Mouse (Mus musculus) CH12.LX (cell line): ENCODE results near the gene Isca2. TPM values are rescaled to one million over a fixed set of nuclear protein-coding genes. Genes with fewer than 3 reads are reported as not detected.

ENCODE experiments used
- DNase-seq: peaks from one replicate; pipeline ENCODE4 v3.0.0-alpha.2; 2013; ENCODE audit errors: extremely low read depth
- H3K27ac ChIP-seq: 2 replicates; pipeline ENCODE4 v1.5.1; 2012; ENCODE audit warnings: low read depth, mild to moderate bottlenecking, control low read depth, moderate library complexity; ENCODE audit not compliant: insufficient read depth
- H3K27me3 ChIP-seq: replicated peaks from 2 replicates; pipeline ENCODE3; 2012; ENCODE audit warnings: inconsistent platforms
- H3K36me3 ChIP-seq, 2 experiments: replicated peaks in 1 of 2; 2 replicates each; pipeline versions ENCODE3 to v1.6.1; 2012; ENCODE audit warnings: inconsistent platforms in 1 of 2, low read length in 1 of 2, mild to moderate bottlenecking in 1 of 2, mixed read lengths in 1 of 2, moderate library complexity in 1 of 2; ENCODE audit not compliant: control insufficient read depth in 1 of 2, insufficient read depth in 1 of 2
- H3K4me1 ChIP-seq, 2 experiments: 2 replicates each; pipeline ENCODE4 v1.6.1; 2012; ENCODE audit warnings: inconsistent platforms in 1 of 2, moderate library complexity in 1 of 2; ENCODE audit not compliant: insufficient read depth in 2 of 2, control insufficient read depth in 1 of 2
- H3K4me2 ChIP-seq: 2 replicates; pipeline ENCODE4 v1.6.1; 2012; ENCODE audit warnings: low read depth, mild to moderate bottlenecking, control low read depth; ENCODE audit not compliant: poor library complexity, insufficient read depth, severe bottlenecking
- H3K4me3 ChIP-seq, 3 experiments: fragments of 150-350 bp in 1 of 3; sonication (generic) in 1 of 3; replicated peaks in 1 of 3; 2 replicates each; pipeline versions ENCODE3 to v1.5.1; 2011 to 2012; ENCODE audit warnings: low read depth in 2 of 3, low read length in 2 of 3, mild to moderate bottlenecking in 2 of 3, moderate library complexity in 2 of 3, control low read depth in 1 of 3, improper control_type of control experiment in 1 of 3, inconsistent platforms in 1 of 3, mixed read lengths in 1 of 3; ENCODE audit not compliant: poor library complexity in 1 of 3
- H3K79me2 ChIP-seq: replicated peaks from 2 replicates; pipeline ENCODE4 v1.6.1; 2012; ENCODE audit warnings: mild to moderate bottlenecking, moderate library complexity; ENCODE audit not compliant: control insufficient read depth, poor library complexity, insufficient read depth, severe bottlenecking; ENCODE audit errors: extremely low read depth
- H3K9ac ChIP-seq: 2 replicates; pipeline ENCODE4 v1.6.1; 2012; ENCODE audit warnings: low read depth, mild to moderate bottlenecking, control low read depth, moderate library complexity; ENCODE audit not compliant: insufficient read depth
- H3K9me3 ChIP-seq: replicated peaks from 2 replicates; pipeline ENCODE3; 2012; ENCODE audit warnings: low read length, inconsistent platforms, mixed read lengths
- BHLHE40 ChIP-seq: IDR thresholded peaks from 2 replicates; pipeline ENCODE4 v1.6.1; 2011; ENCODE audit warnings: mild to moderate bottlenecking, low read depth, low read length, improper control_type of control experiment
- CHD1 ChIP-seq: IDR thresholded peaks from 2 replicates; pipeline ENCODE4 v1.6.1; 2012; ENCODE audit warnings: low read depth, low read length, improper control_type of control experiment, inconsistent platforms
- CHD2 ChIP-seq: IDR thresholded peaks from 2 replicates; pipeline ENCODE4 v1.6.1; 2011; ENCODE audit warnings: low read length, improper control_type of control experiment
- CTCF ChIP-seq, 2 experiments: IDR thresholded peaks in 1 of 2; conservative IDR thresholded peaks in 1 of 2; 2 replicates each; pipeline ENCODE4 v1.5.1; 2011 to 2012; ENCODE audit warnings: low read depth in 2 of 2, low read length in 2 of 2, improper control_type of control experiment in 1 of 2, inconsistent platforms in 1 of 2, mild to moderate bottlenecking in 1 of 2, moderate library complexity in 1 of 2
- E2F4 ChIP-seq: IDR thresholded peaks from 2 replicates; pipeline ENCODE4 v1.6.1; 2011; ENCODE audit warnings: low read depth, low read length, improper control_type of control experiment; ENCODE audit not compliant: insufficient replicate concordance
- EP300 ChIP-seq: IDR thresholded peaks from 2 replicates; pipeline ENCODE4 v1.6.1; 2011; ENCODE audit warnings: low read length, improper control_type of control experiment
- ETS1 ChIP-seq: conservative IDR thresholded peaks from 2 replicates; pipeline ENCODE4 v1.6.1; 2012; ENCODE audit warnings: low read depth, mild to moderate bottlenecking, inconsistent platforms, low read length, improper control_type of control experiment, moderate library complexity
- GABPA ChIP-seq: IDR thresholded peaks from 2 replicates; pipeline ENCODE4 v1.6.1; 2012; ENCODE audit warnings: low read depth, low read length, improper control_type of control experiment, inconsistent platforms; ENCODE audit not compliant: insufficient replicate concordance
- HCFC1 ChIP-seq: IDR thresholded peaks from 2 replicates; pipeline ENCODE4 v1.6.1; 2012; ENCODE audit warnings: low read depth, mild to moderate bottlenecking, inconsistent platforms, low read length, improper control_type of control experiment
- IRF4 ChIP-seq: IDR thresholded peaks from 2 replicates; pipeline ENCODE4 v1.6.1; 2014; ENCODE audit warnings: low read depth, mild to moderate bottlenecking, inconsistent platforms, low read length, improper control_type of control experiment
- JUN ChIP-seq: IDR thresholded peaks from 2 replicates; pipeline ENCODE4 v1.6.1; 2011; ENCODE audit warnings: low read depth, mild to moderate bottlenecking, low read length, improper control_type of control experiment, moderate library complexity; ENCODE audit not compliant: insufficient read depth
- JUND ChIP-seq: conservative IDR thresholded peaks from 2 replicates; pipeline ENCODE4 v1.6.1; 2011; ENCODE audit warnings: low read depth, low read length, improper control_type of control experiment
- MAFK ChIP-seq: IDR thresholded peaks from 2 replicates; pipeline ENCODE4 v1.6.1; 2011; ENCODE audit warnings: low read length, improper control_type of control experiment; ENCODE audit not compliant: insufficient replicate concordance
- MAX ChIP-seq: IDR thresholded peaks from 2 replicates; pipeline ENCODE4 v1.6.1; 2011; ENCODE audit warnings: low read length, improper control_type of control experiment
- MAZ ChIP-seq: IDR thresholded peaks from 2 replicates; pipeline ENCODE4 v1.6.1; 2012; ENCODE audit warnings: low read depth, mild to moderate bottlenecking, inconsistent platforms, low read length, improper control_type of control experiment, moderate library complexity
- MEF2A ChIP-seq: IDR thresholded peaks from 2 replicates; pipeline ENCODE4 v1.6.1; 2014; ENCODE audit warnings: low read depth, mild to moderate bottlenecking, inconsistent platforms, low read length, improper control_type of control experiment, borderline replicate concordance
- MXI1 ChIP-seq: IDR thresholded peaks from 2 replicates; pipeline ENCODE4 v1.6.1; 2011; ENCODE audit warnings: mild to moderate bottlenecking, low read depth, low read length, improper control_type of control experiment
- NRF1 ChIP-seq: IDR thresholded peaks from 2 replicates; pipeline ENCODE4 v1.6.1; 2014; ENCODE audit warnings: low read depth, mild to moderate bottlenecking, inconsistent platforms, low read length, improper control_type of control experiment, moderate library complexity
- PAX5 ChIP-seq: IDR thresholded peaks from 2 replicates; pipeline ENCODE4 v1.6.1; 2012; ENCODE audit warnings: low read length, inconsistent platforms, mixed read lengths
- RCOR1 ChIP-seq: conservative IDR thresholded peaks from 2 replicates; pipeline ENCODE4 v1.6.1; 2012; ENCODE audit warnings: low read depth, mild to moderate bottlenecking, inconsistent platforms, low read length, improper control_type of control experiment
- SIN3A ChIP-seq: IDR thresholded peaks from 2 replicates; pipeline ENCODE4 v1.6.1; 2012; ENCODE audit warnings: low read length, improper control_type of control experiment, inconsistent platforms
- dilution Hi-C: fragments of 300-500 bp; cut with MboI; formaldehyde crosslinking; loops from 2 replicates; pipeline ENCODE4 v1.14.3; 2020; ENCODE audit warnings: low sequenced_read_pairs; ENCODE audit not compliant: extremely low pct_unique_long_range_greater_than_20kb, extremely low pct_ligation_motif_present
- in situ Hi-C: fragments of 300-500 bp; cut with MboI; formaldehyde crosslinking; loops from 3 replicates; pipeline ENCODE4 v1.14.3; 2019; ENCODE audit warnings: low sequenced_read_pairs, low pct_ligation_motif_present, low pct_unique_long_range_greater_than_20kb, mixed read lengths
- polyA plus RNA-seq: library from polyadenylated mRNA; unstranded; fragments of >175 nt; gene quantifications from 2 replicates; pipeline ENCODE4 v1.2.1, GENCODE M21; 2012; ENCODE audit warnings: low read depth; ENCODE audit not compliant: insufficient read length
- total RNA-seq, 2 experiments: library from RNA; depleted of rRNA; stranded (reverse); fragments of 300-350 nt in 1 of 2; fragments of >200 nt in 1 of 2; gene quantifications; 2 replicates each; pipeline ENCODE4 v1.2.3; 2012 to 2014

The Isca2 gene
- total and polyA plus RNA-seq, 3 experiments, result 55.1 to 90.4 (median 59.1) TPM

- Histone ChIP-seq H3K4me2 (no peak overlapping the region), H3K4me1 (peaks cover 25 to 69% of the 10 kb centered on the region in 2 experiments), H3K27ac (no peak overlapping the region), H3K9me3 (no peaks in the 10 kb centered on the region), H3K36me3 (peaks cover 22 to 72% of the 10 kb centered on the region in 2 experiments)
- in situ Hi-C loops (no loop called here), dilution Hi-C loops (no loop called here)
- no peak for TF ChIP-seq CHD2
- TF ChIP-seq EP300, result peak; percentile 44; the same call in 1 of the 2 replicates
- 0 out of 2 replicates have a peak, but pooled peaks have one; percentile 21 for TF ChIP-seq MAX
- TF ChIP-seq MXI1, result 0 out of 2 replicates have a peak, but pooled peaks have one; percentile 25
- TF ChIP-seq MAFK, result peak; percentile 67
- peak; percentile 66 for TF ChIP-seq IRF4
- peak; percentile 18; the same call in 1 of the 2 replicates for TF ChIP-seq JUN
- peak; percentile 62 for TF ChIP-seq BHLHE40
- TF ChIP-seq JUND, result peak; percentile 52; the same call in 1 of the 2 replicates
- no peak for TF ChIP-seq E2F4
- TF ChIP-seq CHD1, result no peak
- TF ChIP-seq SIN3A, result 0 out of 2 replicates have a peak, but pooled peaks have one; percentile 35
- TF ChIP-seq MAZ, result no peak
- TF ChIP-seq HCFC1, result no peak
- TF ChIP-seq, all 38 proteins: peak for 9
- no peak overlapping the region for H3K4me3 ChIP-seq
- no peaks in the 10 kb centered on the region for H3K79me2 ChIP-seq
- no peaks in the 10 kb centered on the region for H3K27me3 ChIP-seq
- H3K9ac ChIP-seq, result no peak overlapping the region
- no peak for DNase-seq
Measured at GRCm38 (mm10) chr12:84763577-84764218, 9.4 kb upstream of the Isca2 start.

- Histone ChIP-seq H3K9ac (no peak overlapping the region), H3K4me3 (no peak overlapping the region), H3K27ac (no peak overlapping the region), H3K4me2 (no peak overlapping the region), H3K9me3 (no peaks in the 10 kb centered on the region), H3K36me3 (peaks cover 26 to 72% of the 10 kb centered on the region in 2 experiments), H3K4me1 (peaks cover 28 to 78% of the 10 kb centered on the region in 2 experiments), H3K27me3 (no peaks in the 10 kb centered on the region), H3K79me2 (no peaks in the 10 kb centered on the region)
- dilution Hi-C loops, result no loop called here
- no peak for DNase-seq
- in situ Hi-C loops, result no loop called here
- TF ChIP-seq CTCF (conservative IDR thresholded peaks at IDR 0.05 in 1 of 2, IDR thresholded peaks at IDR 0.05 in 1 of 2; ENCODE audit: low read depth in 2 of 2, low read length in 2 of 2), result no peak
- no peak for TF ChIP-seq ETS1
- no peak for TF ChIP-seq GABPA
- TF ChIP-seq RCOR1, result no peak
- TF ChIP-seq MXI1, result no peak
- no peak for TF ChIP-seq NRF1
- no peak for TF ChIP-seq MEF2A
- TF ChIP-seq PAX5, result no peak
- TF ChIP-seq, all 38 proteins: peak for 0
Measured at GRCm38 (mm10) chr12:84764756-84765155, 8.3 kb upstream of the Isca2 start.
